19 mouse cellular contexts compared by ENCODE assay signal in the genomic region with DNA sequence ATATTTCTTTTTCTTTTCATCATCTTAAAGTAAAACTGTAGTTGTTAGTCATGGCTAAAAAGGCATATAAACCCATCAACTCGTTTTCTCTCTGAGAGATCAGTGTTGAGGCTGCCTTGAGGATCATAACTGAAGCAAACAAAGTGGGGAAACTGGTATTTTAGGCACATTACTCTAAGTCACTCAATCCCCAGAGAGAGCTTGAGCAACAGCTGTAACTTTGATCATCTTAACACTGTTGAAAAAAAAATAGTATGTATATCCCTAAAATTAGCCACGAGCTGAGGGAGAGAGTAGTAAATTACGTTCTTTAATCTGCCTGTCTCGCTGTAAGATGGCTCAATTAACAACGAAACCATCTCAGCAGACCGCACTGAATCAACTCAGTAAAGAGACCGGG.
A peak's percentile ranks its signal among the peaks of the same experiment; 100 is the strongest.
DNase-seq lines count a peak whose midpoint lies in the region; ATAC-seq and TF ChIP-seq lines count a peak whose summit lies in the region.
"Had no signal": no experiment of that assay in that cellular context is flagged by ENCODE, and none has a peak within 500 bp of the region (broad histone marks: within the 10 kb centered on the region; RNA-seq: fewer than 3 reads in every experiment).

No protein-coding gene starts in this region.

- H3K27ac ChIP-seq in kidney, postnatal 0 days, result no peak overlapping the region
- H3K27ac ChIP-seq in kidney, embryonic 14.5 days (ENCODE audit: low read depth, low read length), result no peak overlapping the region
- peak overlapping the region; percentile 100 for H3K27ac ChIP-seq in ES-Bruce4 (ENCODE audit: insufficient read depth, low read length)
- H3K27ac ChIP-seq in limb, embryonic 13.5 days, result no peak overlapping the region
- H3K27ac ChIP-seq: forebrain, embryonic 12.5 days; heart, embryonic 13.5 days; liver, embryonic 15.5 days had no signal

- TF ChIP-seq POLR2A in ES-Bruce4 (IDR thresholded peaks at IDR 0.05; ENCODE audit: insufficient read depth, low read length), result no peak

- H3K79me2 ChIP-seq in C2C12 (ENCODE audit: control insufficient read depth, insufficient read depth), result no peaks in the 10 kb centered on the region

- no peak overlapping the region for H3K4me3 ChIP-seq in kidney, postnatal 0 days (replicated peaks; ENCODE audit: low read depth, low read length)
- no peak overlapping the region for H3K4me3 ChIP-seq in kidney, embryonic 14.5 days (ENCODE audit: low read length)
- H3K4me3 ChIP-seq in C2C12 (ENCODE audit: insufficient read depth, poor library complexity, severe bottlenecking) (no peak overlapping the region), ES-Bruce4 (ENCODE audit: low read depth, low read length) (no peak overlapping the region)
- no peak overlapping the region for H3K4me3 ChIP-seq in limb, embryonic 13.5 days
- H3K4me3 ChIP-seq: forebrain, embryonic 12.5 days; heart, embryonic 13.5 days; liver, embryonic 15.5 days had no signal

- H3K27me3 ChIP-seq in kidney, postnatal 0 days (ENCODE audit: insufficient read depth, low read length), result no peaks in the 10 kb centered on the region
- no peaks in the 10 kb centered on the region for H3K27me3 ChIP-seq in kidney, embryonic 14.5 days (ENCODE audit: control insufficient read depth, insufficient read depth, low read length)
- H3K27me3 ChIP-seq in C2C12 (ENCODE audit: control insufficient read depth, insufficient read depth, insufficient read length) (no peaks in the 10 kb centered on the region), ES-Bruce4 (ENCODE audit: control insufficient read depth, insufficient read depth, low read length, poor library complexity, severe bottlenecking) (no peaks in the 10 kb centered on the region)
- H3K27me3 ChIP-seq in limb, embryonic 13.5 days, result peaks cover 9% of the 10 kb centered on the region

- TF ChIP-seq CTCF in kidney, postnatal 0 days (IDR thresholded peaks at IDR 0.05; ENCODE audit: low read depth), result no peak
- TF ChIP-seq CTCF in C2C12 (IDR thresholded peaks at IDR 0.05; ENCODE audit: control insufficient read depth, insufficient read depth, insufficient read length), result no peak
- TF ChIP-seq CTCF in ES-Bruce4 (IDR thresholded peaks at IDR 0.05; ENCODE audit: low read depth, low read length), result no peak

- no peak overlapping the region for H3ac ChIP-seq in C2C12 (ENCODE audit: control insufficient read depth, insufficient read length, low read depth)

- TF ChIP-seq EP300 in ES-Bruce4 (IDR thresholded peaks at IDR 0.05; ENCODE audit: insufficient read depth, low read depth, low read length), result no peak

- H3K4me1 ChIP-seq in kidney, postnatal 0 days (replicated peaks; ENCODE audit: insufficient read depth, low read length), result no peaks in the 10 kb centered on the region; the same call in 1 of the 2 replicates
- peaks cover 3% of the 10 kb centered on the region; the same call in 1 of the 2 replicates for H3K4me1 ChIP-seq in kidney, embryonic 14.5 days (ENCODE audit: control insufficient read depth, insufficient read depth, low read length)
- H3K4me1 ChIP-seq in ES-Bruce4 (ENCODE audit: control insufficient read depth, insufficient read depth, low read length), result peaks cover 2% of the 10 kb centered on the region
- peaks cover 22% of the 10 kb centered on the region for H3K4me1 ChIP-seq in limb, embryonic 13.5 days
- H3K4me1 ChIP-seq: liver, embryonic 15.5 days had no signal

- no peaks in the 10 kb centered on the region for H3K79me3 ChIP-seq in C2C12 (ENCODE audit: low read depth)

- peak overlapping the region; percentile 2; the same call in 1 of the 2 replicates for H3K4me2 ChIP-seq in kidney, postnatal 0 days (ENCODE audit: low read length)
- H3K4me2 ChIP-seq in kidney, embryonic 14.5 days (replicated peaks; ENCODE audit: low read depth, low read length), result no peak overlapping the region
- H3K4me2 ChIP-seq in limb, embryonic 13.5 days (replicated peaks), result peak overlapping the region; percentile 11
- H3K4me2 ChIP-seq: liver, embryonic 15.5 days had no signal

- DNase-seq in kidney, postnatal 0 days (ENCODE audit: low spot score), result peak; percentile 72
- no peak for DNase-seq in layer of hippocampus, adult 9-10 months (ENCODE audit: low spot score)
- no peak for DNase-seq in thymus, postnatal 14 days
- DNase-seq: adrenal gland, postnatal 14 days; cerebellum, adult 9-10 months; heart, postnatal 4 days; layer of hippocampus, postnatal 36 days; left cerebral cortex, postnatal 4 days; right cerebral cortex, postnatal 14 days; thymus, postnatal 4 days had no signal

- no peak overlapping the region for H3K9ac ChIP-seq in kidney, postnatal 0 days (ENCODE audit: low read depth, low read length)
- no peak overlapping the region for H3K9ac ChIP-seq in kidney, embryonic 14.5 days (ENCODE audit: low read depth, low read length)
- peak overlapping the region; percentile 62; the same call in 1 of the 2 replicates for H3K9ac ChIP-seq in ES-Bruce4 (ENCODE audit: low read depth, poor library complexity, severe bottlenecking)
- no peak overlapping the region for H3K9ac ChIP-seq in limb, embryonic 13.5 days
- H3K9ac ChIP-seq: forebrain, embryonic 12.5 days; heart, embryonic 13.5 days; liver, embryonic 15.5 days had no signal

- no peak for ATAC-seq in kidney, postnatal 0 days (replicated peaks; ENCODE audit: low FRiP score, low read depth)
- ATAC-seq in kidney, embryonic 14.5 days (ENCODE audit: low FRiP score, low TSS enrichment), result no peak
- ATAC-seq in limb, embryonic 13.5 days (ENCODE audit: low FRiP score, low read depth), result peak; percentile 19; the same call in 1 of the 2 replicates
- ATAC-seq: CD4-positive, CD25-positive, alpha-beta regulatory T cell, adult 4 months; intestine, postnatal 0 days had no signal

- no peaks in the 10 kb centered on the region for H3K36me3 ChIP-seq in kidney, postnatal 0 days (ENCODE audit: insufficient read depth, low read length)
- no peaks in the 10 kb centered on the region for H3K36me3 ChIP-seq in kidney, embryonic 14.5 days (ENCODE audit: control insufficient read depth, insufficient read depth, low read length)
- no peaks in the 10 kb centered on the region for H3K36me3 ChIP-seq in C2C12 (ENCODE audit: control insufficient read depth, insufficient read depth)
- H3K36me3 ChIP-seq in ES-Bruce4 (ENCODE audit: control insufficient read depth, insufficient read depth, low read length, poor library complexity, severe bottlenecking), result no peaks in the 10 kb centered on the region
- H3K36me3 ChIP-seq in limb, embryonic 13.5 days, result no peaks in the 10 kb centered on the region
- H3K36me3 ChIP-seq: forebrain, embryonic 12.5 days; heart, embryonic 13.5 days; liver, embryonic 15.5 days had no signal

- no peaks in the 10 kb centered on the region for H3K9me3 ChIP-seq in kidney, postnatal 0 days (replicated peaks; ENCODE audit: low read length)
- H3K9me3 ChIP-seq in kidney, embryonic 14.5 days (ENCODE audit: control insufficient read depth, low read length), result no peaks in the 10 kb centered on the region
- no peaks in the 10 kb centered on the region for H3K9me3 ChIP-seq in ES-Bruce4 (replicated peaks; ENCODE audit: control insufficient read depth, insufficient read depth, low read length, poor library complexity, severe bottlenecking)
- H3K9me3 ChIP-seq in limb, embryonic 13.5 days, result no peaks in the 10 kb centered on the region
- H3K9me3 ChIP-seq: forebrain, embryonic 12.5 days; liver, embryonic 15.5 days had no signal

- WGBS in kidney, postnatal 0 days, result 15% methylated on average over 7 of the region's 7 CpGs
- 11% methylated on average over 7 of the region's 7 CpGs for WGBS in kidney, embryonic 14.5 days
- 13% methylated on average over 7 of the region's 7 CpGs for WGBS in limb, embryonic 13.5 days

TF ChIP-seq in C2C12, 6 proteins besides CTCF, POLR2A, EP300 and RAD21:
- TF ChIP-seq CEBPB (IDR thresholded peaks at IDR 0.05; ENCODE audit: low read depth) (peak; percentile 72), USF1 (IDR thresholded peaks at IDR 0.05; ENCODE audit: low read depth) (no peak), MYOD1 (IDR thresholded peaks at IDR 0.05; ENCODE audit: control insufficient read depth, insufficient read length, low read depth) (peak; percentile 79)
